Mouse (Mus musculus) gastrocnemius, adult 2 months (tissue): ENCODE measurements at regions not wholly inside any gene's neighbourhood (a gene's known extent, or its start where the extent isn't known, plus 50 kb on each side); places are given as distances from the start of the nearest gene placed in this dataset.
A peak's percentile ranks its signal among the peaks of the same experiment; 100 is the strongest.
"Not testable (repeated sequence)": the region's sequence is repeated elsewhere in the genome, so short reads cannot be mapped to it uniquely, and the experiment has no call there.

ENCODE experiments used
- DNase-seq: peaks from one replicate; pipeline ENCODE4 v3.0.0; 2022
- H3K27ac ChIP-seq: fragments of 200-600 bp; 2 replicates; pipeline ENCODE4 v1.8.1; 2022; ENCODE audit warnings: mild to moderate bottlenecking
- H3K4me3 ChIP-seq: fragments of 200-600 bp; 2 replicates; pipeline ENCODE4 v1.8.1; 2022; ENCODE audit warnings: mild to moderate bottlenecking, moderate library complexity
- CTCF ChIP-seq: fragments of 200-600 bp; IDR thresholded peaks from 2 replicates; pipeline ENCODE4 v1.8.1; 2022; ENCODE audit warnings: antibody characterized with exemption, mild to moderate bottlenecking, moderate library complexity
- intact Hi-C: fragments of 180-260 bp; cut with DNase I; formaldehyde crosslinking; loops from one replicate; pipeline ENCODE4 v1.15.1; 2025

DNA sequence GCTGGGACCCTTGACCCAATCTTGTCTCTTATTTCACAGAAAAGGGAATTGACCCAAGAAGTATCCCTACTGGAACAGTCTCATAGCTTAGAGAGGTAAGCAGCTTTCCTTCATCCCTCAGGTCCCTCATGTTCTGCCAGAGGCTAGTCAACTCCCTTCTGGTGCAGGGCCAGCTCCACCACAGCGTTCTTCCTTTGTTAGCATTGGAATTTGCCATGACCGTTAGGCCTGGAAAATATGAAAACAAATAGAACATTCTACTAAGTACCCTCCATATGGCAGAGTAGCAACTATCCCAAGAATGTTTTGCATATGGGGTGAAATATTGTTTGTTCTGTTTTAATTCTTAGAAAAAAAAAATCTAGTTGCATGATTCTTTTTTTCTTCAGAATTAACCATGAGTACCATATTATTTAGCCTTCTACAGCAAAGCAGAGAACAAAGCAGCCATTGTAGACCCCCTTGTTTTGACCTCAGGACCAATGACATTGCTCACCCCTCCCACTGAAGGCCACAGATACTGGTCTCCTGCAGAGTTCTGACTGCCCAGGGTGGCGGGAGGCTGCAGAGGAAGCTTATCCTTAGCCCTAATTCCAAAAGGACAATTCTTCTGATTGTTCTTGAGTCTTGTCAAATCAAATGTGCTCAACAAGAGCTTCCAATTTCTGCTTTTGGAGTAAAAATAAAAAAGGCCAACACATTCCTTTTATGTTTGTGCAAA is 78.1 kb upstream of the Ehbp1 start:
- TF ChIP-seq CTCF: no peak
- no peak overlapping the region for H3K4me3 ChIP-seq
- no peak overlapping the region for H3K27ac ChIP-seq
- intact Hi-C loops: no loop called here
- no peak for DNase-seq

GRCm38 (mm10) chr11:22421762-22422161 is 79.7 kb upstream of the Ehbp1 start:
- no peak for TF ChIP-seq CTCF
- no peak overlapping the region for H3K4me3 ChIP-seq
- DNase-seq: no peak
- intact Hi-C loops: no loop called here
- no peak overlapping the region for H3K27ac ChIP-seq

DNA sequence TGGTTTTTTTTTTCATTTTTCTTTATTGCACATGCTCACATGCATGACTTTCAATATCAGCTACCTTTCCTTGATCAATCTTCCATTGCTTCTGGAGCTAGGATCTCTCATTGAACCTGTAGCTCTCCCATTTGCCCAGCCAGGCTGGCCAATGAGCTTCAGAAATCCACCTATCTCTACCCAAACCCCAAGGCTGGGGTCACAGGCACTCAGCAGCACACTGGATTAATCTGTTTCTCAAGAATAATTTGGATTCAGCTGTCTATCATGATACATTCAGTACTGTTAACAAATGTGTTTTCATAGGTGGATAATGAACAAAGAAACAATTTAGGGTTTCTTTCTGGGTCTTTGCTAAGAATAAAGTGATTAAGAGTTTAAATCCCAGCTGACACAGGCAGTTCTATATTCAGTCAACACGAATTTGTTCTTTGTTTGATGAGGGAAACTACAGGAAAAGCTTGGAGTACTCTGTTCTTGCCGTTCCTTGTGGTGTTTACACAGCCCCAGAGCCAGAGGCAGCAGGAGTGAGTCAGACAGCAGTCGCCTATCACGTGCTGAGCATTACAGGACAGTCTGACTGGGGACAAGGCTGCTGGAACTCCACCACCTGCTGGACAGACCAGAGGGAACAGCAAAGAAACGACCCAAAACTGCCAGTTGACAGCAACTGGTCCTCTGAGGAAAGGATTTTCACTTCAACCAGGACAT is 74.6 kb upstream of the Tmem17 start:
- H3K27ac ChIP-seq: peak overlapping the region; percentile 96
- DNase-seq: peak; percentile 89
- intact Hi-C loops: loop anchor here (5.0 kb wide), 4 partner anchors 65 to 210 kb away; no protein-coding TSS in a partner anchor
- peak; percentile 71 for TF ChIP-seq CTCF
- peak overlapping the region; percentile 24 for H3K4me3 ChIP-seq

- Histone ChIP-seq H3K27ac (peak overlapping the region; percentile 96), H3K4me3 (peak overlapping the region; percentile 24)
- DNase-seq: peak; percentile 91
- intact Hi-C loops: loop anchor here (2.0 to 5.0 kb wide), 5 partner anchors 66 to 211 kb away; partner anchors contain the start of gene Tmem17
- TF ChIP-seq CTCF: no peak
Measured at GRCm38 (mm10) chr11:22437851-22438215, 74.1 kb upstream of the Tmem17 start.

- H3K4me3 ChIP-seq: no peak overlapping the region
- TF ChIP-seq CTCF: no peak
- intact Hi-C loops: loop anchor here (2.0 to 5.0 kb wide), 5 partner anchors 66 to 211 kb away; partner anchors contain the start of gene Tmem17
- DNase-seq: peak; percentile 33
- peak overlapping the region; percentile 96 for H3K27ac ChIP-seq
Measured at GRCm38 (mm10) chr11:22438441-22439066, 73.3 kb upstream of the Tmem17 start.

DNA sequence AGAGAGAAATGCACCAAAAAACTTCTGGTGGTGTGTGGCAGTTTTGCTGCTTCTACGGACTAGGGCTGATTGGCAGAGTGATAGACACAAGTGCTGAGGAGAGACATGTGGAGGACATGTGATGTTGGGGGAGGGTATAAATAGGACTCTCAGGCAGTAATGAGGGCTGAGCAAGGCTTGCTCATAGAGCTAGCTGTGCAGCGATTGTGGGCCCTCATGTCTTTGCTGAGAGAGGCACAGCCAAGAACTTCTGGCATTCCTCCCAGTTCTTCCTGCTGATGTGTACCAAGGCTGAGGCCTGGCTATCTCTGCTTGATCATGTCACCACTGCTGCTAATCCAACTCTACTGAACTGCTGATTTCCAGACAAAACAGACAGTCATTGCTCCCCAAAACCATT is 71.4 kb upstream of the Tmem17 start:
- H3K27ac ChIP-seq: peak overlapping the region; percentile 79
- TF ChIP-seq CTCF: no peak
- intact Hi-C loops: no loop called here
- DNase-seq: peak; percentile 76
- H3K4me3 ChIP-seq: no peak overlapping the region

GRCm38 (mm10) chr11:22453161-22453560 is 58.7 kb upstream of the Tmem17 start:
- intact Hi-C loops: no loop called here
- no peak overlapping the region for H3K27ac ChIP-seq
- no peak for DNase-seq
- no peak for TF ChIP-seq CTCF
- no peak overlapping the region for H3K4me3 ChIP-seq

DNA sequence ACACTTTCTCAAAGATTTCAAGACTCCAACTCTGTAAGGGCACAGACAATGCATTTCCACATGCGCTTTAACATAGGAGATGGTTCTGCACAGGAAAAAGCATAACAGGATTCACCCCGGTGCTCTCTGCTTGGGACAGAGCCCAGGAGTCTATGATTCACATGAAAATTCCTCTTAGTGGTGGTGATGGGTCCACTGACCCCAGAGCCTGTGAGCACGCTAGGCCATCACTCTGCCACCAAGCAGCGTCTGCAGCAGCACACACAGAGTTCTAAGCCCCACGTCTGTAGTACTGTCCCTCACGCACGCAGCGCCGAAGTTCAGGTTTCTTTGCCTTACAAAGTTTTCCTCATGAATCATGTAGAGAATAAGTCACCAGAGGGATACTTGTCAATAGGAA is 55.6 kb upstream of the Tmem17 start:
- no peak for TF ChIP-seq CTCF
- DNase-seq: no peak
- no peak overlapping the region for H3K27ac ChIP-seq
- H3K4me3 ChIP-seq: no peak overlapping the region
- intact Hi-C loops: no loop called here

DNA sequence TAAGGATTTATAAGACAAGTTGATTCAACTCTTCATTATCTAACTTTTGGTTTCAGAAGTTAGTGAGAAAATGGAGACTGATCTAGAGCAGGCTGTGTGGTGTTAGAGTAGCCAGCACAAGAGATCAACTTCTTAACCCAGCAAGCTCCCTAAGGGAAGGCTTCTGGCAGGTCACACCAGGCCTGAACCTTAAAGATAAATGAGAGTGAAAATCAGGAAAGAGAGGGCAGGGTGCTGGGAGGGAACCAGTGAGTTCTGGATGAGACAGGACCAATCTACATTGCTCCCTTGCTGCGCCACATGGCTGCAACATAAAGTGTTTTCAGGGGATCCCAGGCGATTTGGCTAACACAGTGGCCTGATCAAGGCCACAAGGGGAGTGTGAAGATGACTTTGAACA is 54.7 kb upstream of the Tmem17 start:
- H3K27ac ChIP-seq: no peak overlapping the region
- intact Hi-C loops: no loop called here
- no peak for TF ChIP-seq CTCF
- no peak overlapping the region for H3K4me3 ChIP-seq
- no peak for DNase-seq

DNA sequence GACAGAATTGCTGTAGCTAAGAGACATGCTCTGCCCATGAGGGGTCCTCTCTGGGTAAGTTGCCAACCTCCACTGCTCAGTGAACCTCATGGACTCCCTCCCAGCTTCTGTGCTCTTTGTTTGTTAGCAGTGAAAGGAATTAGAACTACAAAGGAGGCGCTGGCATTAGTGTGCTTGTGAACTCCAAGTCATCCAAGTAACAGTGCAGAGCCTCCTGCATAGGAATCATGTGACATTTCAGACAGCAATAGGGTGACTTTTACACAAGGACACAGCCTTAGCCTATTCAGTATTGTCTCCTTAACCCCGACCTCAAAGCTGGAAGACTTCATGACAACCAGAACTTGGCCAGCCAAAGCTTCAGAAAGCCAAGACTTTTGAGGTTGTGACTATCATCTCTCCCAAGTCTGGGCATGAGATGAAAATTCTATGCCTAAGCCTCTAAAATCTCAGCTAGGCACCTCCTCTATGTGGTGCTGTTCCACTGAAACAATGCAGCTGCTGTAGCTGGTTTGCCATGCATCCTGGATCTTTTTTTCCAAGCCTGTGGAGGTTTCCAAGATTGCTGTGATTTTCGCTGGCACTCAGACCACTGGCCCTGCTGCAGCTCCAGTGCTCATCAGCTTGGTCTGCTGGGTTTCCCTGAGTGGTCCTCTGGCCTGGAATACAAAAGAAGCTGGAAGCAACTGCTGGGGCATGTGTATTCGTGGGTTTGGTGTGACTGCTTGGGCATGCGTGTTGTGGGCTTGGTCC is 52.8 kb upstream of the Tmem17 start:
- Histone ChIP-seq H3K27ac (no peak overlapping the region), H3K4me3 (no peak overlapping the region)
- intact Hi-C loops: no loop called here
- TF ChIP-seq CTCF: no peak
- DNase-seq: no peak

- DNase-seq, H3K27ac ChIP-seq, H3K4me3 ChIP-seq, intact Hi-C loops: not testable (repeated sequence)
Measured at GRCm38 (mm10) chr11:22461019-22461735, 50.7 kb upstream of the Tmem17 start.
